Mouse (Mus musculus) stomach, postnatal 0 days (tissue): Measurements from ENCODE around the gene Ift46. TPM values are rescaled to one million over a fixed set of nuclear protein-coding genes. Genes with fewer than 3 reads are reported as not detected.

Experiments used
- ATAC-seq: fragments of 200-750 bp; cut with Nextera tagmentation; 2 replicates; pipeline ENCODE4 v1.8.0; 2017; ENCODE audit not compliant: low FRiP score, low TSS enrichment
- DNase-seq: peaks from one replicate; pipeline ENCODE4 v3.0.0-alpha.2; 2016; ENCODE audit warnings: low spot score
- H3K27ac ChIP-seq: fragments of 300-500 bp; sonication (generic); replicated peaks from 2 replicates; pipeline ENCODE4 v1.5.1; 2014; ENCODE audit warnings: mild to moderate bottlenecking, control low read depth
- H3K27me3 ChIP-seq: fragments of 300-500 bp; sonication (generic); 2 replicates; pipeline ENCODE4 v1.6.1; 2014; ENCODE audit warnings: low read length; ENCODE audit not compliant: control insufficient read depth, insufficient read depth
- H3K36me3 ChIP-seq: fragments of 300-500 bp; sonication (generic); 2 replicates; pipeline ENCODE4 v1.6.1; 2014; ENCODE audit warnings: low read length, mixed read lengths; ENCODE audit not compliant: control insufficient read depth, insufficient read depth
- H3K4me1 ChIP-seq: fragments of 300-500 bp; sonication (generic); replicated peaks from 2 replicates; pipeline ENCODE4 v1.6.1; 2014; ENCODE audit warnings: antibody characterized with exemption; ENCODE audit not compliant: control insufficient read depth, insufficient read depth
- H3K4me2 ChIP-seq: fragments of 300-500 bp; sonication (generic); replicated peaks from 2 replicates; pipeline ENCODE4 v1.6.1; 2014; ENCODE audit warnings: low read depth, mild to moderate bottlenecking, control low read depth, moderate library complexity
- H3K4me3 ChIP-seq: fragments of 300-500 bp; sonication (generic); 2 replicates; pipeline ENCODE4 v1.5.1; 2014; ENCODE audit warnings: low read depth, low read length, control low read depth
- H3K9ac ChIP-seq: fragments of 300-500 bp; sonication (generic); 2 replicates; pipeline ENCODE4 v1.6.1; 2014; ENCODE audit warnings: mild to moderate bottlenecking, low read length, control low read depth, mixed read lengths
- H3K9me3 ChIP-seq: fragments of 300-500 bp; sonication (generic); 2 replicates; pipeline ENCODE4 v1.6.1; 2016; ENCODE audit warnings: low read length; ENCODE audit not compliant: control insufficient read depth
- CTCF ChIP-seq: IDR thresholded peaks from 2 replicates; pipeline ENCODE4 v1.5.1; 2016; ENCODE audit warnings: antibody characterized with exemption, low read depth, mild to moderate bottlenecking, moderate library complexity
- EP300 ChIP-seq: optimal IDR thresholded peaks from 2 replicates; pipeline ENCODE3; 2016; ENCODE audit warnings: antibody characterized with exemption
- WGBS: fragments of 180-500 bp; shearing (Covaris S2); extraction: QIAGEN DNeasy Blood & Tissue Kit; methylation state at CpG from one replicate; pipeline ENCODE4 v1.1.7; 2014; 5-methylcytosine and 5-hydroxymethylcytosine counted together
- polyA plus RNA-seq: library from polyadenylated mRNA; unstranded; fragments of >200 nt; fragmentation: Nextera tagmentation; extraction: Ambion mirVana; gene quantifications from 2 replicates; pipeline ENCODE4 v1.2.1, GENCODE M21; 2015

Ift46 gene
- polyA plus RNA-seq = 55.5 and 61.9 TPM in 2 replicates

DNA sequence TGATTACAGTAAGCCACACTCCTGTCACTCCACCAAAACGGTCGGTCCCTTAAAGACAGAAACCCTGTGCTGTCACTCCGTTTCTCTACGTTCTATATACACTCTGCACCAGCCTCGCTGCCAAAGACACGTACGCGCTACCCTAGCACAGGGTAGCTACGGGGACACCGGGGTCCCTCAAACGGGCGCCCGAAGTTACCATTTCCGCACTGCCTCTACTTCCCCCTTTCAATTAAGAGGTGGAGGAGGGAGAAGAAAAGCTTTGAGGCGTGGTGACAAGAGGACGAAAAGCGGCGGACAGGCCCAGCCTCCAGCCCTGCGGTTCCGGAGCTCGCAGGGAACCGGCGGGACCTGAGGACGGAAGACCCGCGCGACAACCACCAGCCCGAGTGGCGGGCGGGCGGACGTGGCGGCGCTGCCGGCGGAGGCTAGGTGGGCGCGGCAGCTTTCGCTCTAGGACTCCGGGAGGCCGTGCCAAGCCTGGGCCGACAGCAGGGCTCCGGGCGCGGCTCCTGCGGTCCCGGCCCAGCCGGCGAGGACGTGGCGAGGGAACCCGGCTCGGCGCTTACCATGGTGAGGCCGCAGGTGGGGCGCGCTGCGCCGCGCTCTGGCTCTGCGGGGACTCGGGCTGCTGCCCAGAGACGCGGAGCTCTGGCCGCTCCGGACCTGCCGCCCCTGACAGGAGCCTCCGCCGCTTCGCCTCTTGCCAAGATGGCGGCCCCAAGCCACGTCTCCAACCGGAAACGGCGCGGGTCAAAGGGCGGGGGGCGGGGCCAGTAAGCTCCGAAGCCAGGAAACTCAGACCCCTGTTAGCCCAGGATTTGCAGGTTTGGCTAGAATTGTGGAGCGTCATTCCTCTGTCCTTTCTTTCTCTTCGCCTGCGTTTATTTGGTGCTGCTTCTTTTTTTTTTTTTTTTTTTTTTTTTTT is at the start of gene Ift46, which contains the start of gene Arcn1:
Gene Ift46 (plus strand): TSS at position 808 of the 928 bp plus-strand sequence.
Gene Arcn1 (minus strand): TSS at position 745 of the 928 bp plus-strand sequence.
- H3K9me3 ChIP-seq = no peaks in the 10 kb centered on the region
- peak within 1 kb of the TSS; percentile 98 for H3K4me3 ChIP-seq
- TF ChIP-seq CTCF (no peak; the same call in 1 of the 2 replicates), EP300 (peak; percentile 27)
- under 1% methylated on average over 72 of the region's 82 CpGs for WGBS
- peak within 1 kb of the TSS; percentile 99 for H3K9ac ChIP-seq
- H3K36me3 ChIP-seq = no peaks in the 10 kb centered on the region
- H3K27me3 ChIP-seq = no peaks in the 10 kb centered on the region
- peak; percentile 94 for DNase-seq
- H3K4me2 ChIP-seq = peak within 1 kb of the TSS; percentile 55
- H3K4me1 ChIP-seq = no peaks in the 10 kb centered on the region
- peak within 1 kb of the TSS; percentile 98 for H3K27ac ChIP-seq
- peak; percentile 88 for ATAC-seq

DNA sequence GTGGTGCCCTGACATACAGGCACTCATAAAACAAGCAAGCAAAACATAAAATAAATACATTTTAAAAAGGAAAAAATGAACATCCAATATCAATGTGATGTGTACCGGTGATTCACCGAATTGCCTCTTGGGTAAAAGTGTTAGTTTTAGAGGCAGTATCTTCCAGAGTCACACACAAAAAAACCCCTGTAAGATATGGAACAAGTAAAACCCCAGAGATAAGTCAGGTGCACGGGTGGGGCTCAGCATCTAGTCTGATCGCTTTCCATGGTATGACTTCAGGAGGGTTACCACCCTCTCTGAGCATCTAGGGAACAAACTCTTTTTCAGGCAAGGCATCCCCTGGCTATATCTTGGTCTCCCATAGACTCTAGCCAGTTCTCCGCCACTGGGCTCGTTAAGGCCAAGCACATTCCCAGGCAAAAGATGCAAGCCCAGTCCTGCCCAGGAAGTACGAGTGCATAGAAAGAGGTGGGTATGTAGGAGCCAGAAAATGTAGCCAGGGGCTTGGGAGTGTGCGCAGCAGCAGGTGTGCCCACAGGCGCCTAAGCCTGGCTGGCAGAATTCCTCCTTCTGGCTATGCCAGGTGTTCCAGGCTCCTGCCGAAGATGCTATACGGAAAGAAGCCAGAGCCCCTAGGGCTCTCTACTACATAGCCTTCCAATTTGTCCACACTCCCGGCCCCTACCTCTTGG is 48.6 kb upstream of the Ift46 start:
- ATAC-seq = no peak
- DNase-seq = no peak
- Histone ChIP-seq H3K4me3 (no peak overlapping the region), H3K36me3 (peaks cover 13% of the 10 kb centered on the region), H3K4me2 (no peak overlapping the region), H3K4me1 (peaks cover 7% of the 10 kb centered on the region), H3K27me3 (no peaks in the 10 kb centered on the region), H3K27ac (no peak overlapping the region), H3K9ac (no peak overlapping the region), H3K9me3 (no peaks in the 10 kb centered on the region)
- WGBS = 72% methylated on average over 12 of the region's 12 CpGs
- TF ChIP-seq EP300 (no peak), CTCF (no peak)

DNA sequence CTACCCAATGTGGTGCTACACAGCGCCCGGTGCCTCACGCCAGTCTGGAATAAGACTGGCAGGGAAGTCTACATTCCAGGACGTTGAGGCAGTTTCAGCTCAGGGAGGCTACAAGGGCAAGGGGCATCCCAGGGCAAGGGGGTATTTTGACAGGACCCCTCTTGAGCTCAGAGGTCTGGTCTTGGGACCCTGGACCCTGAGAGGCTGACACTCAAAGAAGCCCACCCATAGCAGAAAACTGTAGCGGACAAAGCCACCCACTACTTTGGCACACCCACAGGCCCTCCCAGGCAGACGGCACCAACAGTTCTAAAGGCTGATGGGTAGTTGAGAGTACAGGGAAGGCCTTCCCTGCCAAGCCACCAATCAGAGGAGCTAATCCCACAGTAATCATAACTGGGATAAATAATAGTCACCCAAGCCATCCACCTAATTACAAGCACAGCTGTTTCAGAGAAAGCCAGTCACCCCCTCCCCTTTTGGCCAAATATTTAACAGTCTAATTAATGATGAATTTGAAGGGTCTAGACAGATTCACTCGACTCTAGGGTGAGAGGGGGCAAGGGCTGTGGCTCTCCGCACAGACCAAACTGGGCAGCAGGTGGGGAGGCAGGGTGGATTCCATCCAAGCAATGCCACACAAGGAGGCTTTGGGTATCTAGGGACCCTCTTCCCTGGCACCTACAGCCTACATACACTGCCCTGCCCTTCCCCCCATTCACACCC is 47.9 kb upstream of the Ift46 start:
- H3K9me3 ChIP-seq = no peaks in the 10 kb centered on the region
- 62% methylated on average over 8 of the region's 8 CpGs for WGBS
- peaks cover 13% of the 10 kb centered on the region for H3K36me3 ChIP-seq
- H3K27me3 ChIP-seq = no peaks in the 10 kb centered on the region
- H3K4me1 ChIP-seq = peaks cover 7% of the 10 kb centered on the region
- no peak overlapping the region for H3K9ac ChIP-seq
- H3K4me3 ChIP-seq = no peak overlapping the region
- no peak overlapping the region; the same call in 1 of the 2 replicates for H3K4me2 ChIP-seq
- 0 out of 2 replicates have a peak overlapping the region, but pooled peaks have one; percentile 56 for H3K27ac ChIP-seq
- ATAC-seq (no peak), DNase-seq (no peak)
- TF ChIP-seq EP300 = no peak
- TF ChIP-seq CTCF = no peak

DNA sequence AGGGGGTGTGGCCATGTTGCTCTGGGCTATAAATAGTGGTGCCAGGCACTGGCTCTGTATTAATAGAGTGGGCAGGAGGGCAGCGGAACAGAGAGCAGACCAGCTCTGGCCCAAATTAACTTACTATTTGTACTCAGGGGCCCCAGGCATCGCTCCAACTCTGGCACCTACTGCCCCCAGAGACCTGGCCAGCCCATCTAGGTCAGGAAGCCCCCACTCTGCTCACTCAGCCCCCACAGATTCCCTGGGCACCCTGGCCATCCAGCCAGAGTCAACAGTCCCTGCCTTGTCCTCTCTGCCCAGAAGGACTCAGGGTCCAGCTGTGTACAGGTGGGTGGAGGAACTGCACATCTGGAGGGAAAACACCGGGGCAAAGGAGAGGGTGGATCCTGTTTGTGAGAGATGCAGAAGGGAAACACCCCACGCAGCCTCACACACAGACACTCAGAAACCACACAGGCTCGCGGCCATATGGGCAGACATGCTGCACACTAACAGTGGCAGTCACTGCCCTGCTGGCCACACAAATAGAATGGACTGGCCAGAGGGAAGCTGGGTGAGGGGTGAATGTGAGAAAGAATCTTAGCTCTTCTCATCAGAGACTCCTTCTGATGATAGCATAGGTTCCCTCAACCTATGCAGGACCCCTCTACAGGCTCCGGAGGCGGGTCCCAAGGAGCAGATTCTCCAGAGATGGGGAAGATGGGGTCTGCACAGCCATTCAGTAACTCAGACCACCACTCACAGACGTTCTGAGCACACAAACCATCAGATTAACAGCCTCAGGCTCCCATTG is 47.2 kb upstream of the Ift46 start:
- peaks cover 7% of the 10 kb centered on the region for H3K4me1 ChIP-seq
- H3K9ac ChIP-seq = peak overlapping the region; percentile 62
- H3K27me3 ChIP-seq = no peaks in the 10 kb centered on the region
- no peaks in the 10 kb centered on the region for H3K9me3 ChIP-seq
- TF ChIP-seq CTCF (peak; percentile 3; the same call in 1 of the 2 replicates), EP300 (no peak)
- H3K4me2 ChIP-seq = peak overlapping the region; percentile 87
- H3K27ac ChIP-seq = peak overlapping the region; percentile 56; the same call in 1 of the 2 replicates
- DNase-seq (peak; percentile 55), ATAC-seq (peak; percentile 22; the same call in 1 of the 2 replicates)
- peaks cover 11% of the 10 kb centered on the region for H3K36me3 ChIP-seq
- peak overlapping the region; percentile 55 for H3K4me3 ChIP-seq
- WGBS = 12% methylated on average over 9 of the region's 9 CpGs
